Mouse (Mus musculus): Measurements from ENCODE around the gene Rdh9.

DNA sequence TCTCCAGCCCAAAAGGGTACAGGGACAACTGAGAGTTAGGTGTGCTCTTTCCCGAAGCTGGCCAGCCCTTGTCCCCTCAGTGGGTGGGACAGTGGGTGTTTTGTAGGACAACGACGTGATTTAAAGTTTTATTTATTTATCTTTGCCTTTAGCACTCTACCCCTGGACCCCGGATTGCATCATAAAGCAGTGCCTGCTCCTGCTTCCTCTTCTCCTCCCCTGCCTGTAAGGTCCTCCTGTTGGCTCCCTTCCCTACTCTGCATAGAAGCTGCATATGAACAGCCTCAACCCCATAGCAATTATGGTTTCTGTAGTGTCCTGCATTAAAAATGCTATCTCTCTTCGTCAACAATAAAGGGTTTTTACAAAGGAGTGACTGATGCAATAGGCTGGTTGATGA, 44.8 kb upstream of the Rdh9 start:
- TF ChIP-seq ZNF384 (IDR thresholded peaks at IDR 0.05; ENCODE audit: low read depth, low read length) = no peak
- TF ChIP-seq ZC3H11A (IDR thresholded peaks at IDR 0.05; ENCODE audit: borderline replicate concordance, low read depth, low read length) = no peak
- no peak for TF ChIP-seq CHD2 (IDR thresholded peaks at IDR 0.05; ENCODE audit: low read depth, low read length)

All from ES-E14 (cell line).